Mouse (Mus musculus): ENCODE data around the gene Gnpda2. TPM values are rescaled to one million over a fixed set of nuclear protein-coding genes. Genes with fewer than 3 reads are reported as not detected.

Gene Gnpda2
- 45.8 and 49.9 TPM in 2 replicates for polyA plus RNA-seq (2015; fragmentation: Nextera tagmentation; extraction: Ambion mirVana)

GRCm38 (mm10) chr5:69591640-69592461 lies at the start of gene Gnpda2:
Gene Gnpda2 (minus strand): TSS chr5:69592340.

DNA sequence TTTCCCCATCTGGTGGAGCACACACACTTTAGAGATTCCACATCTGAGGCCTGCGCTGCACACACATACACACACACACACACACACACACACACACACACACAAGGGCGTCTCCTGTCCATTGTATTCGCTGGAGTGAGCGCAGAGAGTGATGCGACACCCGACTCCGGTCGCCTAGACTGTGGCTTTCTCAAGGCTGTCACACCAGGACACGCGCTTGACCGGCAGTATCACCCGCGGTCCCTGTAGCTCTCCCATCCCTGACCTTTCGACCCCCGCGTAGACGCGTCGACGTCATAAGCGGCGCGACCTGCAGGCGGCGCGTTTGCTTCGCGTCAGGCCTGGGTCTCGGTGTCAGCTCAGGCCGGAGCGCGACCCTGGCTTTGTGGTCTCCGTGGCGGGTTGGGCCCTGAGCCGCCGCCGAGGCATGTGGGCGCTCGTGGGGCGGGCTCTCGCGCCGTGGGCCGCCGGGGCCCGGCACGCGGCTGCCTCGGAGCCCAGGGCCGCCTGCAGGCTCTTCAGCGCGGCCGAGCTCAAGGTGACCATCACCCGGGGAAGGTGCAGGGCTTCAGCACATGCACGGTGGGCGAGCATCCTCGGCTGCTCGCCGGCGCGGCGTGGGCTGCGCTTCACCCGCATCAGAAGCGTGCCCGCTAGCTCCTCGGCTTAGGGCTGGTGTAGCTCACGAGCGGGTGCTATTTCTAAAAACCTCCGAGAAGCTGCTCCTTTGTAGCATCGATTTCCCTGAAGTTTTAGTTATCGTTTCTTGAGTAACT lies 35.3 kb downstream of the Gnpda2 start, which contains the start of gene Guf1:
Gene Guf1 (plus strand): TSS at position 296 of the 776 bp plus-strand sequence.

GRCm38 (mm10) chr5:69542489-69542888 lies 49.7 kb downstream of the Gnpda2 start, which contains the start of gene Yipf7:
Gene Yipf7 (minus strand): TSS chr5:69542648.

Other genes with a start within 250 kb of the Gnpda2 start
- not detected in 2 replicates for gene Yipf7, start 49.7 kb downstream of the Gnpda2 start, polyA plus RNA-seq (2015; fragmentation: Nextera tagmentation; extraction: Ambion mirVana)
- 47.7 and 50.6 TPM in 2 replicates for gene Guf1, start 35.4 kb downstream of the Gnpda2 start, polyA plus RNA-seq (2015; fragmentation: Nextera tagmentation; extraction: Ambion mirVana)